Mouse (Mus musculus): ENCODE results near the gene Ipcef1. TPM values are rescaled to one million over a fixed set of nuclear protein-coding genes. Genes with fewer than 3 reads are reported as not detected.

Gene Ipcef1
- 0.26 and 0.63 TPM in 2 replicates for polyA plus RNA-seq (2014; fragmentation: Nextera tagmentation; extraction: Ambion mirVana)

DNA sequence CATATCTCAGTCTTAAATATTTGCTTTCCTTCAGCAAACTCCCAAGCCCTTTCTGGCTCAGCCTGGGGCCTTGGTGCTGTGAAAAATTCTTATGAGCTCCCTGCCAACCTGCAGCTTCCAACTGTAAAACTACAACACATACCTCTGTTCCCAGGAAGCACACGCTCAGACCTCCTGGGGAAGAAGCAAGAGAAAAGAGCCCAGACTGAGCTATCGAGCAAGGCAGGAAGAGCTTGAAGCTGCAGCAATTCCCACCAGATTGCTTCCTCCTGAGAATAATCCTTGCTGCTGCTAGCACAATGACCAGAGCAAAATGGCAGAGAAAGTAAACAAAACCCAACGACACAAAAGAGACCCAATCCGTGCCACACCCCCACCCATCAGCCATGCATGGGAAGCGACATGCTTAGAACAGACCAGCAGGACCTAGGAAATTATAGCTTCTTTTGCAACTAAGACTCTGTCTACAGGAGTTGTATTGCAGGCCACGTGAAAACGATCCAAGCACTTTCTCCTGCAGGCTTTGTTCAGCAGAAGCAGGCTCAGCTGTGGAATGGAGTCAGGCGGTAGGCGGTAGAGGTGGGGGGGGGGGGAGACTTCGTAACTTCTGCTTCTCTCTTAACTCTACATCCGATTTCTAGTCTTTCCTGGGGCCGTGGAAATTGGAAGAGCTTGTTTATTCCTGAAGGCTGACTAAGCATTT is at the start of gene Ipcef1:
Gene Ipcef1, minus strand, starts transcription at position 164 of the 703 bp plus-strand sequence.
- Histone ChIP-seq H3K4me1 (ENCODE audit: control insufficient read depth, insufficient read depth, low read length) (peaks cover 3% of the 10 kb centered on the region), H3K27ac (ENCODE audit: low read depth, low read length) (peak within 1 kb of the TSS; percentile 36; the same call in 1 of the 2 replicates), H3K4me2 (peak within 1 kb of the TSS; percentile 23), H3K36me3 (ENCODE audit: control insufficient read depth, insufficient read depth, low read length) (no peaks in the 10 kb centered on the region), H3K9ac (ENCODE audit: low read length) (0 out of 2 replicates have a peak within 1 kb of the TSS, but pooled peaks have one; percentile 22), H3K27me3 (ENCODE audit: control insufficient read depth, insufficient read depth, low read length) (no peaks in the 10 kb centered on the region), H3K9me3 (ENCODE audit: control insufficient read depth, low read length) (no peaks in the 10 kb centered on the region), H3K4me3 (ENCODE audit: low read depth, low read length) (no peak within 1 kb of the TSS)
- ATAC-seq (ENCODE audit: low FRiP score) (peak; percentile 83), DNase-seq (ENCODE audit: low spot score, missing footprints) (peak; percentile 94)
- 17% methylated on average over 12 of the region's 12 CpGs for WGBS

GRCm38 (mm10) chr10:7077971-7078370 is 25.7 kb upstream of the Ipcef1 start:
- Histone ChIP-seq H3K9ac (ENCODE audit: low read length) (no peak overlapping the region), H3K27ac (ENCODE audit: low read depth, low read length) (no peak overlapping the region), H3K27me3 (ENCODE audit: control insufficient read depth, insufficient read depth, low read length) (no peaks in the 10 kb centered on the region), H3K4me1 (ENCODE audit: control insufficient read depth, insufficient read depth, low read length) (no peaks in the 10 kb centered on the region), H3K4me2 (no peak overlapping the region), H3K36me3 (ENCODE audit: control insufficient read depth, insufficient read depth, low read length) (no peaks in the 10 kb centered on the region), H3K9me3 (ENCODE audit: control insufficient read depth, low read length) (no peaks in the 10 kb centered on the region), H3K4me3 (ENCODE audit: low read depth, low read length) (no peak overlapping the region)
- ATAC-seq (ENCODE audit: low FRiP score) (no peak), DNase-seq (ENCODE audit: low spot score, missing footprints) (no peak)
- 88% methylated on average over 1 of the region's 1 CpGs for WGBS

GRCm38 (mm10) chr10:7077389-7077808 is 25.1 kb upstream of the Ipcef1 start:
- Histone ChIP-seq H3K4me3 (ENCODE audit: low read depth, low read length) (no peak overlapping the region), H3K4me2 (no peak overlapping the region), H3K27ac (ENCODE audit: low read depth, low read length) (no peak overlapping the region), H3K9me3 (ENCODE audit: control insufficient read depth, low read length) (no peaks in the 10 kb centered on the region), H3K4me1 (ENCODE audit: control insufficient read depth, insufficient read depth, low read length) (no peaks in the 10 kb centered on the region), H3K36me3 (ENCODE audit: control insufficient read depth, insufficient read depth, low read length) (no peaks in the 10 kb centered on the region), H3K27me3 (ENCODE audit: control insufficient read depth, insufficient read depth, low read length) (no peaks in the 10 kb centered on the region), H3K9ac (ENCODE audit: low read length) (no peak overlapping the region)
- no peak for ATAC-seq (ENCODE audit: low FRiP score)
- no peak for DNase-seq (ENCODE audit: low spot score, missing footprints)
- WGBS = 84% methylated on average over 7 of the region's 7 CpGs

DNA sequence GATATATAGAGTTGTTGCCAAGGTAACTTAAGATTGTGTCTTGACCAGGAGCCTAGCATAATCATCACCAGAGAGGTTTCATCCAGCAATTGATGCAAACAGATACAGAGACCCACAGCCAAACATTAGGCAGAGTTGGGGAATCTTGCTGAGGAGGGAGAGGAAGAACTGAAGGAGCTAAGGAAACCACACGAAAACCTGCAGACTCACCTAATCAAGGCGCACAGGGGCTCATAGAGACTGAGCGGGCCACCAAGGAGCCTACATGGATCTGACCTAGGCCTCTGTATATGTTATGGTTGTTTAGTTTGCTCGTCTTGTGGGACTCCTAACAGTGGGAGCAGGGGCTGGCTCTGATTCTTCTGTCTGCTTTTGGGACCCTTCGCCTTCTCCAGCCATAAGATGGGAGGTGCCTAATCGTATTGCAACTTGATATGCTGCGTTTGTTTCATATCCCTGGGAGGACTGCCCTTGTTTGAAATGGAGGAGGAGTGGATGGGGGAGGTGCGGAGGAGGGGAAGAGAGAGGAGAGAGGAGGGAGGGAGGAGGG is 24.5 kb upstream of the Ipcef1 start:
- 65% methylated on average over 7 of the region's 8 CpGs for WGBS
- Histone ChIP-seq H3K27ac (ENCODE audit: low read depth, low read length) (no peak overlapping the region), H3K4me3 (ENCODE audit: low read depth, low read length) (no peak overlapping the region), H3K27me3 (ENCODE audit: control insufficient read depth, insufficient read depth, low read length) (no peaks in the 10 kb centered on the region), H3K9me3 (ENCODE audit: control insufficient read depth, low read length) (no peaks in the 10 kb centered on the region), H3K4me2 (no peak overlapping the region), H3K4me1 (ENCODE audit: control insufficient read depth, insufficient read depth, low read length) (no peaks in the 10 kb centered on the region), H3K9ac (ENCODE audit: low read length) (no peak overlapping the region), H3K36me3 (ENCODE audit: control insufficient read depth, insufficient read depth, low read length) (no peaks in the 10 kb centered on the region)
- peak; percentile 86 for DNase-seq (ENCODE audit: low spot score, missing footprints)
- ATAC-seq (ENCODE audit: low FRiP score) = peak; percentile 36

- no peaks in the 10 kb centered on the region for H3K36me3 ChIP-seq (ENCODE audit: control insufficient read depth, insufficient read depth, low read length)
- DNase-seq (ENCODE audit: low spot score, missing footprints) (peak; percentile 87), ATAC-seq (ENCODE audit: low FRiP score) (peak; percentile 87)
- H3K4me1 ChIP-seq (ENCODE audit: control insufficient read depth, insufficient read depth, low read length) = no peaks in the 10 kb centered on the region
- 16% methylated on average over 8 of the region's 8 CpGs for WGBS
- no peak overlapping the region for H3K4me2 ChIP-seq
- no peaks in the 10 kb centered on the region for H3K27me3 ChIP-seq (ENCODE audit: control insufficient read depth, insufficient read depth, low read length)
- H3K4me3 ChIP-seq (ENCODE audit: low read depth, low read length) = no peak overlapping the region
- H3K9me3 ChIP-seq (ENCODE audit: control insufficient read depth, low read length) = no peaks in the 10 kb centered on the region
- H3K27ac ChIP-seq (ENCODE audit: low read depth, low read length) = no peak overlapping the region
- H3K9ac ChIP-seq (ENCODE audit: low read length) = no peak overlapping the region
Measured at GRCm38 (mm10) chr10:7076201-7076600, 23.9 kb upstream of the Ipcef1 start.

- WGBS = 98% methylated on average over 2 of the region's 2 CpGs
- no peak overlapping the region for H3K9ac ChIP-seq (ENCODE audit: low read length)
- no peak for DNase-seq (ENCODE audit: low spot score, missing footprints)
- no peaks in the 10 kb centered on the region for H3K9me3 ChIP-seq (ENCODE audit: control insufficient read depth, low read length)
- ATAC-seq (ENCODE audit: low FRiP score) = peak; percentile 14; the same call in 1 of the 2 replicates
- no peaks in the 10 kb centered on the region for H3K27me3 ChIP-seq (ENCODE audit: control insufficient read depth, insufficient read depth, low read length)
- no peak overlapping the region for H3K27ac ChIP-seq (ENCODE audit: low read depth, low read length)
- no peak overlapping the region for H3K4me2 ChIP-seq
- H3K4me3 ChIP-seq (ENCODE audit: low read depth, low read length) = no peak overlapping the region
- H3K36me3 ChIP-seq (ENCODE audit: control insufficient read depth, insufficient read depth, low read length) = no peaks in the 10 kb centered on the region
- no peaks in the 10 kb centered on the region for H3K4me1 ChIP-seq (ENCODE audit: control insufficient read depth, insufficient read depth, low read length)
Measured at GRCm38 (mm10) chr10:7075661-7076060, 23.4 kb upstream of the Ipcef1 start.

DNA sequence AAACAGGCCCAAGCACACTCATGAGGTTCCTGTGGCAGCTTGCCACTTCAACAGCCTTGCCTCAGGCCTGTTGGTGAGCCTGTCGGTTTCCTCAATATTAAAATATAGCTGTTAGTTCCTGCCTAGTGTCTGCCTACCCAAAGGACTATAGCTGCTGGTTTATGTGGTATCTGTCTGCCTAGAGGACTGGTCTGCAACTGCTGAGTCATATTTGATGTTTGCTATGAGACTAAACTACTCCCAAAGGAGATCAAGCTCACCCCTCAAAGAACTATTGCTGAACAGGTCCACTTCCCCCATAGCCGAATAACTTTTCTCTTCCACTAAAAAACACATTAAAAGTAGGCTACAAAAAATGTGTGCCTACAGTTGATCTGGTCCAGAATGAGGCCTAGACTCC is 22.0 kb upstream of the Ipcef1 start:
- Histone ChIP-seq H3K4me3 (ENCODE audit: low read depth, low read length) (no peak overlapping the region), H3K9ac (ENCODE audit: low read length) (no peak overlapping the region), H3K4me2 (no peak overlapping the region), H3K4me1 (ENCODE audit: control insufficient read depth, insufficient read depth, low read length) (no peaks in the 10 kb centered on the region), H3K27me3 (ENCODE audit: control insufficient read depth, insufficient read depth, low read length) (no peaks in the 10 kb centered on the region), H3K27ac (ENCODE audit: low read depth, low read length) (no peak overlapping the region), H3K9me3 (ENCODE audit: control insufficient read depth, low read length) (no peaks in the 10 kb centered on the region), H3K36me3 (ENCODE audit: control insufficient read depth, insufficient read depth, low read length) (no peaks in the 10 kb centered on the region)
- WGBS = 86% methylated on average over 2 of the region's 2 CpGs
- ATAC-seq (ENCODE audit: low FRiP score) (no peak), DNase-seq (ENCODE audit: low spot score, missing footprints) (no peak)

DNA sequence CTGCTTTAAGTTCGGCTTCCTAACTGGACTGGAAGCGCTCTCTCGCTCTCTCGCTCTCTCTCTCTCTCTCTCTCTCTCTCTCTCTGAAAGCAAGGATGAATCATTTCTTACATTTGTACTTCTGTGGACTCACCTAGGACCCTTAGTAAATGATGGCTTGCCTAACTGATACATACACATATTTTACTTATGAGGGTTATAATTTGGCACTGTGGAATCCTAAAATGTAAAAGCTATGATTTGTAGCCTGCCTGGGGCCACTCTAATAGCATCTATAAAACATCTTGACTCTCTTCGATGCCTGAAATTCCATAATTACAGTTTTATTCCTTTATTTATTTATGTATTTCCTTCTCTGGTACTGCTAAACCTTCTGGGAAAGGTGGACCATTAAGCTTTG is 18.6 kb upstream of the Ipcef1 start:
- no peaks in the 10 kb centered on the region for H3K4me1 ChIP-seq (ENCODE audit: control insufficient read depth, insufficient read depth, low read length)
- H3K4me3 ChIP-seq (ENCODE audit: low read depth, low read length) = no peak overlapping the region
- H3K27me3 ChIP-seq (ENCODE audit: control insufficient read depth, insufficient read depth, low read length) = no peaks in the 10 kb centered on the region
- H3K36me3 ChIP-seq (ENCODE audit: control insufficient read depth, insufficient read depth, low read length) = no peaks in the 10 kb centered on the region
- no peak overlapping the region for H3K4me2 ChIP-seq
- no peaks in the 10 kb centered on the region for H3K9me3 ChIP-seq (ENCODE audit: control insufficient read depth, low read length)
- H3K27ac ChIP-seq (ENCODE audit: low read depth, low read length) = no peak overlapping the region
- ATAC-seq (ENCODE audit: low FRiP score) (no peak), DNase-seq (ENCODE audit: low spot score, missing footprints) (no peak)
- 85% methylated on average over 5 of the region's 5 CpGs for WGBS
- H3K9ac ChIP-seq (ENCODE audit: low read length) = no peak overlapping the region

- no peaks in the 10 kb centered on the region for H3K9me3 ChIP-seq (ENCODE audit: control insufficient read depth, low read length)
- no peak overlapping the region for H3K4me3 ChIP-seq (ENCODE audit: low read depth, low read length)
- peak; percentile 90 for ATAC-seq (ENCODE audit: low FRiP score)
- DNase-seq (ENCODE audit: low spot score, missing footprints) = peak; percentile 85
- 0 out of 2 replicates have a peak overlapping the region, but pooled peaks have one; percentile 2 for H3K27ac ChIP-seq (ENCODE audit: low read depth, low read length)
- no peak overlapping the region for H3K4me2 ChIP-seq
- H3K36me3 ChIP-seq (ENCODE audit: control insufficient read depth, insufficient read depth, low read length) = no peaks in the 10 kb centered on the region
- H3K27me3 ChIP-seq (ENCODE audit: control insufficient read depth, insufficient read depth, low read length) = no peaks in the 10 kb centered on the region
- 42% methylated on average over 8 of the region's 8 CpGs for WGBS
- H3K9ac ChIP-seq (ENCODE audit: low read length) = no peak overlapping the region
- H3K4me1 ChIP-seq (ENCODE audit: control insufficient read depth, insufficient read depth, low read length) = no peaks in the 10 kb centered on the region
Measured at GRCm38 (mm10) chr10:7070100-7070835, 18.0 kb upstream of the Ipcef1 start.

Measured in midbrain, embryonic 11.5 days (tissue).